Mouse (Mus musculus) lung, postnatal 0 days (tissue): ENCODE measurements around the gene Rragd. TPM values are rescaled to one million over a fixed set of nuclear protein-coding genes. Genes with fewer than 3 reads are reported as not detected.

Experiments
- ATAC-seq: fragments of 200-750 bp; cut with Nextera tagmentation; 2 replicates; pipeline ENCODE4 v1.8.0; 2017; ENCODE audit warnings: moderate library complexity
- DNase-seq: peaks from one replicate; pipeline ENCODE4 v3.0.0-alpha.2; 2016; ENCODE audit warnings: low spot score
- H3K27ac ChIP-seq: fragments of 300-500 bp; sonication (generic); 2 replicates; pipeline ENCODE4 v1.5.1; 2014; ENCODE audit warnings: antibody characterized with exemption, mild to moderate bottlenecking, low read length, mixed read lengths
- H3K27me3 ChIP-seq: fragments of 300-500 bp; sonication (generic); replicated peaks from 2 replicates; pipeline ENCODE4 v1.6.1; 2014; ENCODE audit warnings: low read length, mixed read lengths; ENCODE audit not compliant: insufficient read depth
- H3K36me3 ChIP-seq: fragments of 300-500 bp; sonication (generic); 2 replicates; pipeline ENCODE4 v1.6.1; 2014; ENCODE audit warnings: low read length, mixed read lengths; ENCODE audit not compliant: insufficient read depth
- H3K4me1 ChIP-seq: fragments of 300-500 bp; sonication (generic); 2 replicates; pipeline ENCODE4 v1.6.1; 2014; ENCODE audit warnings: antibody characterized with exemption, low read depth, low read length, mixed read lengths; ENCODE audit not compliant: insufficient read depth
- H3K4me2 ChIP-seq: fragments of 300-500 bp; sonication (generic); replicated peaks from 2 replicates; pipeline ENCODE4 v1.6.1; 2014; ENCODE audit warnings: low read depth, mild to moderate bottlenecking, low read length, moderate library complexity, mixed read lengths
- H3K4me3 ChIP-seq: fragments of 300-500 bp; sonication (generic); 2 replicates; pipeline ENCODE4 v1.5.1; 2014; ENCODE audit warnings: low read depth, low read length
- H3K9ac ChIP-seq: fragments of 300-500 bp; sonication (generic); replicated peaks from 2 replicates; pipeline ENCODE4 v1.6.1; 2014; ENCODE audit warnings: low read depth, mild to moderate bottlenecking
- H3K9me3 ChIP-seq: fragments of 300-500 bp; sonication (generic); 2 replicates; pipeline ENCODE4 v1.6.1; 2016; ENCODE audit warnings: low read length, mixed read lengths
- CTCF ChIP-seq: IDR thresholded peaks from 2 replicates; pipeline ENCODE4 v1.5.1; 2016; ENCODE audit warnings: antibody characterized with exemption, mild to moderate bottlenecking
- EP300 ChIP-seq: IDR thresholded peaks from 2 replicates; pipeline ENCODE4 v1.6.1; 2016; ENCODE audit warnings: antibody characterized with exemption, mild to moderate bottlenecking, control low read depth
- WGBS: fragments of 180-500 bp; shearing (Covaris S2); extraction: QIAGEN DNeasy Blood & Tissue Kit; methylation state at CpG from one replicate; pipeline ENCODE4 v1.1.7; 2014; 5-methylcytosine and 5-hydroxymethylcytosine counted together
- polyA plus RNA-seq: library from polyadenylated mRNA; unstranded; fragments of >200 nt; fragmentation: Nextera tagmentation; extraction: Ambion mirVana; gene quantifications from 2 replicates; pipeline ENCODE4 v1.2.1, GENCODE M21; 2015

Rragd gene
- polyA plus RNA-seq, 1 experiment from 2014 or later: 5.6 TPM

- 78% methylated on average over 6 of the region's 6 CpGs for WGBS
- ATAC-seq (no peak), DNase-seq (no peak)
- Histone ChIP-seq H3K27ac (no peak overlapping the region), H3K4me3 (no peak overlapping the region), H3K4me2 (no peak overlapping the region), H3K9ac (no peak overlapping the region), H3K4me1 (no peaks in the 10 kb centered on the region), H3K9me3 (no peaks in the 10 kb centered on the region), H3K27me3 (no peaks in the 10 kb centered on the region), H3K36me3 (no peaks in the 10 kb centered on the region)
- TF ChIP-seq EP300 (no peak), CTCF (no peak)
These were observed 82.1 kb downstream of the Rragd start for GRCm38 (mm10) chr4:33064986-33065385.

GRCm38 (mm10) chr4:33066223-33066960 lies 83.6 kb downstream of the Rragd start:
- Histone ChIP-seq H3K36me3 (no peaks in the 10 kb centered on the region), H3K27ac (no peak overlapping the region), H3K9me3 (no peaks in the 10 kb centered on the region), H3K9ac (no peak overlapping the region), H3K4me3 (no peak overlapping the region), H3K4me1 (no peaks in the 10 kb centered on the region), H3K27me3 (no peaks in the 10 kb centered on the region), H3K4me2 (peak overlapping the region; percentile 17; the same call in 1 of the 2 replicates)
- DNase-seq (peak; percentile 36), ATAC-seq (peak; percentile 49; the same call in 1 of the 2 replicates)
- 38% methylated on average over 14 of the region's 14 CpGs for WGBS
- no peak for TF ChIP-seq EP300
- no peak for TF ChIP-seq CTCF

- no peak for DNase-seq
- WGBS: 89% methylated on average over 3 of the region's 3 CpGs
These were observed 84.5 kb downstream of the Rragd start for GRCm38 (mm10) chr4:33067331-33067730.

GRCm38 (mm10) chr4:33067826-33068225 lies 85.0 kb downstream of the Rragd start:
- no peak for ATAC-seq

More at GRCm38 (mm10) chr4:33067331-33067730, 84.5 kb downstream of the Rragd start:
- Histone ChIP-seq H3K4me2 (no peak overlapping the region), H3K4me3 (no peak overlapping the region), H3K36me3 (no peaks in the 10 kb centered on the region), H3K27me3 (no peaks in the 10 kb centered on the region), H3K27ac (no peak overlapping the region), H3K9me3 (no peaks in the 10 kb centered on the region), H3K9ac (no peak overlapping the region), H3K4me1 (no peaks in the 10 kb centered on the region)
- TF ChIP-seq CTCF (no peak), EP300 (no peak)
- no peak for ATAC-seq

GRCm38 (mm10) chr4:33068894-33069293 lies 86.1 kb downstream of the Rragd start:
- Histone ChIP-seq H3K4me1 (no peaks in the 10 kb centered on the region), H3K36me3 (no peaks in the 10 kb centered on the region), H3K4me2 (no peak overlapping the region), H3K4me3 (no peak overlapping the region), H3K9ac (no peak overlapping the region), H3K27me3 (no peaks in the 10 kb centered on the region), H3K9me3 (no peaks in the 10 kb centered on the region), H3K27ac (no peak overlapping the region)
- WGBS: 49% methylated on average over 6 of the region's 6 CpGs
- TF ChIP-seq CTCF (no peak), EP300 (no peak)
- no peak for ATAC-seq
- no peak for DNase-seq

More at GRCm38 (mm10) chr4:33067826-33068225, 85.0 kb downstream of the Rragd start:
- no peak overlapping the region for H3K4me3 ChIP-seq
- H3K27me3 ChIP-seq: no peaks in the 10 kb centered on the region
- no peak overlapping the region for H3K9ac ChIP-seq
- H3K9me3 ChIP-seq: no peaks in the 10 kb centered on the region
- H3K36me3 ChIP-seq: no peaks in the 10 kb centered on the region
- no peaks in the 10 kb centered on the region for H3K4me1 ChIP-seq
- WGBS: 95% methylated on average over 6 of the region's 6 CpGs
- no peak overlapping the region for H3K27ac ChIP-seq
- H3K4me2 ChIP-seq: no peak overlapping the region
- DNase-seq: no peak
- TF ChIP-seq CTCF (no peak), EP300 (no peak)

- no peak overlapping the region for H3K27ac ChIP-seq
- H3K4me2 ChIP-seq: no peak overlapping the region
- TF ChIP-seq EP300 (no peak), CTCF (no peak)
- no peak overlapping the region for H3K9ac ChIP-seq
- H3K36me3 ChIP-seq: no peaks in the 10 kb centered on the region
- DNase-seq (no peak), ATAC-seq (no peak)
- no peaks in the 10 kb centered on the region for H3K27me3 ChIP-seq
- WGBS: 88% methylated on average over 6 of the region's 6 CpGs
- no peaks in the 10 kb centered on the region for H3K9me3 ChIP-seq
- H3K4me1 ChIP-seq: no peaks in the 10 kb centered on the region
- H3K4me3 ChIP-seq: no peak overlapping the region
These were observed 87.5 kb downstream of the Rragd start for GRCm38 (mm10) chr4:33070326-33070725.

- no peak for DNase-seq
- Histone ChIP-seq H3K9ac (no peak overlapping the region), H3K4me1 (no peaks in the 10 kb centered on the region), H3K4me3 (no peak overlapping the region), H3K9me3 (no peaks in the 10 kb centered on the region), H3K4me2 (no peak overlapping the region), H3K27ac (no peak overlapping the region), H3K36me3 (no peaks in the 10 kb centered on the region), H3K27me3 (no peaks in the 10 kb centered on the region)
- TF ChIP-seq EP300 (no peak), CTCF (no peak)
- WGBS: 88% methylated on average over 6 of the region's 6 CpGs
- ATAC-seq: no peak
These were observed 88.5 kb downstream of the Rragd start for GRCm38 (mm10) chr4:33071337-33071736.

Other genes starting within 250 kb of the Rragd start
- gene Lyrm2, start 182.8 kb upstream of the Rragd start, polyA plus RNA-seq: 92.5 and 95.1 TPM in 2 replicates
- 1.2 and 1.3 TPM in 2 replicates for gene Ankrd6, start 32.2 kb upstream of the Rragd start, polyA plus RNA-seq
- gene Ube2j1, start 48.4 kb downstream of the Rragd start, polyA plus RNA-seq: 36.4 and 36.8 TPM in 2 replicates
- 0.14 and 0.27 TPM in 2 replicates for gene Gabrr2, start 80.0 kb downstream of the Rragd start, polyA plus RNA-seq
- 0.06 TPM in 1 of 2 replicates, not detected in the other for gene Gabrr1, start 149.5 kb downstream of the Rragd start, polyA plus RNA-seq
- gene Pm20d2, start 206.7 kb downstream of the Rragd start, polyA plus RNA-seq: 0.70 and 0.86 TPM in 2 replicates
- gene Srsf12, start 226.0 kb downstream of the Rragd start, polyA plus RNA-seq: 0.16 and 0.31 TPM in 2 replicates